Mouse (Mus musculus) leukemia stem cell, adult 10-12 weeks (primary cell): ENCODE data around the gene Esrp2. TPM values are rescaled to one million over a fixed set of nuclear protein-coding genes. Genes with fewer than 3 reads are reported as not detected.

Source experiments
- polyA plus RNA-seq: library from polyadenylated mRNA; stranded (reverse); fragments of >175 nt; gene quantifications from 2 replicates; pipeline ENCODE4 v1.2.3, GENCODE M21; 2012; ENCODE audit warnings: low replicate concordance

The Esrp2 gene
- polyA plus RNA-seq: 0.09 TPM in 1 of 2 replicates, not detected in the other

GRCm38 (mm10) chr8:106136156-106137130, at the start of gene Esrp2:
TSS of gene Esrp2 (minus strand) at chr8:106136974.

DNA sequence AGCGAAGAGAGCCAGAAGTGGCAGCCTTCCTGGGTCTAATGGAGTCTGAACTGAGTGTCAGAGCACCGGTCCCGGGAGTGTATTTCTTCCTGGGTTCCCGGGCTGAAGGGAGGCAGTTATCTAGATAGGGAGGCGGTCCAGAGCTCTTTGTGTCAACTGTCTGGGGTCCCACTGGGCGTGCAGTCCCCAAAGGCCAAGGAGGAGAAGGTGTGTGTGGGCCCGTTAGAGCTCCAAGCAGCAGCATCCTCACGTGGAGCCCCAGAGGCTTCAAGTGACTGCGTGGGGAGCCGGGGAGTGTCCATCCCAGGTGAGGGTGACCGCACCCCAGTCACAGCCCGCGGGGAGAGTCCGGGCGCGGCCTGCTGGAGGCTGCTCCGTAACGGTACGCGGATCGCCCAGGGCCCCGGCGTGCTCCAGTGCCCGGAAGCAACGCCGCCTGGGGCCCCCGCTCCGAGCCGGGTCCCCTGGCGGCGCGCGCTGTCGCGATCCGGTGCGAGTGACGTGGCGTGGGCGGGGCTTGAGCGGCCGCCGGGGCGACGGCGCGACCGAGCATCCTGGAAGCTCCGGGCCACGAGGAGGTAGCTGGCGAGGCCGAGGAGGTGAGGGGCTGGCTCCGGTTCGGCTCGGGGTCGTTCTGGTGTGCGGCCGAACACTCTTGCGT, 31.7 kb upstream of the Esrp2 start, which contains the start of gene Slc7a6:
TSS of gene Slc7a6 (plus strand) at position 502 of the 661 bp plus-strand sequence.

DNA sequence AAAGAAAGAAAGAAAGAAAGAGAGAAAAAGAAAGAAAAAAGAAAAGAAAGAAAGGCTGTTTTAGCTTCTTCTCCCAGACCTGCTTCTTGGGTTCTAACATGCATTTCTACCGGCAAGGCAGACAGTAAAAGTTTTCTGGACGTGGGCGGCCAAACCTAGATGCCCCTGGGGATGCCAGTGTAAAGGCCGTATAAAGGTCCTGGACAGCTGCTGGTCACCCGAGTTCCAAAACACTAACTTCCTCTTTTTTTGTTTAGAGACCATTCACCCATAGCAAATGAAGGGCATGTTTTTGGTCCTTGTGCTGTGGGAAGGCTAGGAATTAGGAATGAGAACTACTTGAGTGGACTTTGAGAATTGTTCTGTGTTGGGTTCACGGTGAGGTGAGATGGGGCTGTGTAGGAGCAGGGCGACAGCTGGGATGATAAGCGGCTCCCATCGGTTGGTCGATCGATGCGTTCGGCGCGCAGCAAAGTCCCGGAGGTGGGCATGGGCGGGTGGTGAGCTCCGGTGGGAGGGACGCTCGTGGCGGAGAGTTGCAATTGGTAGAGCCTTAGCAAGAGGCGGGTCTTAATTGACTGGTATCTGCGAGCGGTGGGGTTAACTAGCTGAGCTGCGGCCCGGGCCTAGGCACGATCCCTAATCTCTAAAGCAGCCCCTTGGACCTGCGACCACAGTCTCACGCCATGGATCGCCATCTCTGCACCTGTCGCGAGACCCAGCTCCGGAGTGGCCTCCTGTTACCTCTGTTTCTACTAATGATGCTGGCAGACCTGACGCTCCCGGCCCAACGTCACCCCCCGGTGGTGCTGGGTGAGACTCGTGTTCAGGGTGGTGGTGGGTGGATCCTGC, 13.3 kb upstream of the Esrp2 start, which contains the start of gene Pla2g15:
TSS of gene Pla2g15 (plus strand) at position 599 of the 852 bp plus-strand sequence.

Other genes starting within 250 kb of the Esrp2 start
- gene Nrn1l, start 243.4 kb downstream of the Esrp2 start, polyA plus RNA-seq: 3.1 and 7.0 TPM in 2 replicates
- gene Pskh1, start 236.5 kb downstream of the Esrp2 start, polyA plus RNA-seq: 4.1 and 19.3 TPM in 2 replicates
- 0.21 and 1.7 TPM in 2 replicates for gene Ctrl, start 203.1 kb downstream of the Esrp2 start, polyA plus RNA-seq
- gene Psmb10, start 198.5 kb downstream of the Esrp2 start, polyA plus RNA-seq: 109 and 171 TPM in 2 replicates
- gene Lcat, start 193.6 kb downstream of the Esrp2 start, polyA plus RNA-seq: 1.2 and 4.9 TPM in 2 replicates
- 28.3 and 35.5 TPM in 2 replicates for gene Slc12a4, start 170.9 kb downstream of the Esrp2 start, polyA plus RNA-seq
- gene Dpep3, start 157.5 kb downstream of the Esrp2 start, polyA plus RNA-seq: not detected in 2 replicates
- gene Dus2, start 145.6 kb downstream of the Esrp2 start, polyA plus RNA-seq: 2.9 and 6.0 TPM in 2 replicates
- not detected in 2 replicates for gene Dpep2nb, start 131.0 kb downstream of the Esrp2 start, polyA plus RNA-seq
- gene Ddx28, start 125.1 kb downstream of the Esrp2 start, polyA plus RNA-seq: 20.3 and 22.1 TPM in 2 replicates
- gene Nfatc3, start 78.1 kb downstream of the Esrp2 start, polyA plus RNA-seq: 11.8 and 20.8 TPM in 2 replicates
- 9.8 and 15.4 TPM in 2 replicates for gene Pla2g15, start 13.4 kb upstream of the Esrp2 start, polyA plus RNA-seq
- 0.93 and 1.3 TPM in 2 replicates for gene Slc7a6, start 31.9 kb upstream of the Esrp2 start, polyA plus RNA-seq
- 13.4 and 14.1 TPM in 2 replicates for gene Slc7a6os, start 74.0 kb upstream of the Esrp2 start, polyA plus RNA-seq
- 3.3 and 44.3 TPM in 2 replicates for gene Prmt7, start 74.0 kb upstream of the Esrp2 start, polyA plus RNA-seq
- 0.20 and 0.36 TPM in 2 replicates for gene Smpd3, start 201.0 kb upstream of the Esrp2 start, polyA plus RNA-seq